Mouse (Mus musculus) telencephalon, adult 2 months (tissue): Measurements from ENCODE around the gene Emx2.

Source experiments
- DNase-seq: peaks from one replicate; pipeline ENCODE4 v3.0.0-alpha.2; 2011; ENCODE audit warnings: low read depth, low spot score

Emx2 gene

DNA sequence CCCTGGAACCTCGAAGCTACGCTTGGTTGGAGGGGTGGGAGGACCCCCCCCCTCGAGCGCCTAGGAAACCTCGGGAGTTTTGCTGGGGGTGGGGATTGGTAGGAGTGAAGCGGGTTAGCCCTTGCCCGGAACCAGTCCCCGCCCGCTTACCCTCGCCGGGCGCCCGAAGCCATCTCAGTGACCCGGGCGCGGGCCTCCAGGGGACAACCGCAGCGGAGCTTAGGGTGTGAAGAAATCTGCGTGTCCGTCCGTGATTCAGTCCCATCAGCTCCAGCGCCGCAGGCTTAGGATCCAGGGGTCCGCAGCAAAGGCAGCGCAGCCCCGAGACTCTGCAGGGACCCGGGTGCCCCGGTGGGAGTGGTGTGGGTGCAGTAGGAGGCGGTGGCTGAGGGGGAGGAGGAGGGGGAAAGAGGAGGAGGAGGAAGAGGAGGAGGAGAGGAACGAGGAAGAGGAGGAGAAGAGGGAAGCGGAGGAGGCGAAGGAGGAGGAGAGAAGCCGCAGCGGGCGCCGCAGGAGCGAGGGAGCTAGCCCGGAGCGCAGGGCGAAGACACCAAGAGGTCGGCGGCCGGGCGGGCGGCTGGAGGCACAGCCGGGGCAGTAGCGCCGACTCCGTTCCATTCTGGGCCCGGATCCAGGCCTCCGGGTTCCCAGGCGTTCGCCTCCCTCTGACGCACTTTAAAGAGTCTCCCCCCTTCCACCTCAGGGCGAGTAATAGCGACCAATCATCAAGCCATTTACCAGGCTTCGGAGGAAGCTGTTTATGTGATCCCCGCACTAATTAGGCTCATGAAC, at the start of gene Emx2:
TSS of gene Emx2 (plus strand) at position 422 of the 792 bp plus-strand sequence.
- DNase-seq, result peak; percentile 36

DNA sequence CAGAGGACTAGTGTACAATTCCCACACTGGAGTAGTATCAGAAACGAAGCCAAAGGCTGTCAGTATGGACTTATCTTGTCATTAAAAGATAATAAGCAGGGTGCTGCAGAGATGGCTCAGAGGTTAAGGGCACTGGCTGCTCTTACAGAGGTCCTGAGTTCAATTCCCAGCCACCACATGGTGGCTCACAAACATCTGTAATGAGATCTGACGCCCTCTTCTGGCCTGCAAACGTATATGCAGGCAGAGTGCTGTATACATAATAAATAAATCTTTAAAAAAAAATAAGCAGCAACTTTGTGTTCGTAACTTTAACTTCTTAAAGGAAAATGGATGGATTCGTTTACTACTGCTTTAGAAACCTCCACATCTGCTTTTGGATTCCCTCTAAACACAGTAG, 44.0 kb upstream of the Emx2 start:
- no peak for DNase-seq

DNA sequence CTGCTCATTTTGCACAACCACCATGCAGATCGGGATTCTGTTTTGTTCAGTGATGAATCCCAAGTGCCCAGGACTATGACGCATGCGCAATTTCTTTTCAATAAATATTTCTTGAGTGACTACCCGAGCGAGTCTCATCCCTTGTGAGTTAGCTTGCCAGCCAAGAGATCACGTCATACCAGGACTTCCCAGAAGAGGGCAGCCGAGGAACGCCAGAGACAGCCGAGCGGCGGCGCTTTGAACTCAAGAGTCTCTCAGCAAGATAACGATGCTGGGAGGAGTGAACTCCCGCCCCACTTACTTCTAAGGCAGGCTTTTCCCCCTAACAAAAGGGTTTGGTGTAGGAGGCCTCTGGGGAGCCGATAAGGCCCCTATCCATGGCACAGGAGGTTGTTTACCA, 40.1 kb upstream of the Emx2 start:
- DNase-seq, result peak; percentile 45

DNA sequence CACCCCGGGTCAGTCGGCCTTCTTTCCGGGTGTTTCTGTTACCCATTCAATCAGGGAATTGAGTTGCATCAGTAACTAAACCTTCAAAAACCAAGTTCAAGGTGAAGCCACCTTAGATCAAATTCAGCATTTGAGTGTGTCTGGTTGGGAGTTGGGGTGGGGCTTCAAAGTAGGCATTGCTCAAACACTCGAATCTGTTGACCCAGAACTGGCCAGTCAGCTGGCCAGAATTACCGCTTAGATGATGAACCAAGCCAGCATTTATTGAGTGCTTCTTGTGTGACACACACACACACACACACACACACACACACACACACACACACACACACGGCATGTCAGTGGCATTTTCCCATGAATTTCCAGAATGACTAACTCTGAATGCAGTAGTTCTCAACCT, 39.5 kb upstream of the Emx2 start:
- DNase-seq, result no peak

DNA sequence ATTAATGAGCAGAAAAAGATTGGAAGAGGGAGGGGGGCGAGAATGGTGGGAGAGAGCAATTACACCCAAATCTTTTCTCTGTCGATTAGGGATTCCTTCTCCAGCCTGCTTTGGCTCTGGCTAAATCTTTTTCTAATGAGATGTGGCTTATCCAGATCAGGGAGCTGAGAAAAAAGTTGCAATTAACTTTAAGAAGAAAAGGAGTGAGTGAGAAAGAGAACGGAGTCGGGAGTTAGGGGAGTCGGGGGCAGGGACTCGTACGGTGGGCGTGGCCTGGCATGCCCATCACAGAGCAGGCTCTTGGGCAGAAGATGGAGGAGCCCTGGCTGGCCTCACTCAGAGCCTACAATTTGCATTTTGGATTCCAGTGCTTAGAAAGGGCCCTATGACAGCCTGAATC, 35.8 kb upstream of the Emx2 start:
- DNase-seq, result no peak

DNA sequence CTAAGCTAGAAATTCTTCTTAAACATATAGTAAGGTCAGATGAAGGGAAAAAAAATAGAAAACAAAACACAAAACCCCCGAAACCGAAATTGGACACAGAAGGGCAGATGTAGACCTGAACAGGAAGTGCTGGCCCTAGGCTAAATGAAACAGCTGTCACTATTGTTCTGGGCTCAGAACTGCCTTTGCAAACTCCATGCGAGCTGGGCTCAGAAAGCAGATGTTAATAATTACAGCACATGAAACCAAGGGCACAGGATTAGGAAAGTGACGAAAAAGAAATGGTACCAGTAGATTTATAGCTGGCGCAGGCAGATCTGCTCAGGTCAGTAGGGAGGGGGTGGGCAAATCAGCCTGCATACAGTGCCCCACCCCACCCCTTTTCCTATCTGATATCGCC, 34.5 kb upstream of the Emx2 start:
- DNase-seq, result no peak

DNA sequence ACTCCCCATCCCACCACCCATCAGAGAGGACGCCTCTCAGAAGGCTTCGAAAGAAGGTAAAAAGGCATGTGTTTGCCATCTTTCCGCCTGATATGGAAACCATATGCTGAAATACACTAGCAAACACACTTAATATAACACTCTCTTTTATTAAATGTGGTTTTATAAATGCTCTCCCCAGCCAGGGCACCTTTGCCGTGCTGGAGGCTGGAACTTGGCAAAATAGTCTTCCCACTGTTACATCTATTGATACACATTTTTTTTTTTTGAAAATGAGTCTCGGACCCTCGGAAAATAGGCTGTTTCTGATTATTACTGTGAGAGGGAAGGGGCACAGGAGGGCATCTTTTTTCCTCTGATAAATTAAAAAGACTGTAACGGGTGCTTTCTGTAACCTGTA, 33.2 kb upstream of the Emx2 start:
- no peak for DNase-seq

DNA sequence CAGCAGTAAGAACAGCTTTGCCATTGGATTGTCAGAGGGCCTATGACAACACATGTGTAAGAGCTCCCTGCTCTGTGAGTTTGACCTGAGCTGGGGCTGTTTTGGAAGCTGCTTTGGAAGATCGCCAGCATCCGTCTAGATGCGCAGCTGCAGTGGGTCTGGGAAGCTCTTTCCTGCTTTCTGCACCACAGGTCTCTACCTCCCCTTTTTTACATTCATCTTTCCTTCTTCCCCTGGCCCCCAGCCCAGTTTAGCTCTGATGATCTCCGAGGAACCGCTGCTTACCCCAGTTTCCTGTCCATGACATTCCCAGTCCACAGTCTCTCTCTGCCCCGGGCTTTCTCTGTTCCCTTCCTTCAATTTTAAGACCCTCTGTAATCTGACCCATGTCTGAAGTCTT, 25.9 kb upstream of the Emx2 start:
- DNase-seq, result no peak

DNA sequence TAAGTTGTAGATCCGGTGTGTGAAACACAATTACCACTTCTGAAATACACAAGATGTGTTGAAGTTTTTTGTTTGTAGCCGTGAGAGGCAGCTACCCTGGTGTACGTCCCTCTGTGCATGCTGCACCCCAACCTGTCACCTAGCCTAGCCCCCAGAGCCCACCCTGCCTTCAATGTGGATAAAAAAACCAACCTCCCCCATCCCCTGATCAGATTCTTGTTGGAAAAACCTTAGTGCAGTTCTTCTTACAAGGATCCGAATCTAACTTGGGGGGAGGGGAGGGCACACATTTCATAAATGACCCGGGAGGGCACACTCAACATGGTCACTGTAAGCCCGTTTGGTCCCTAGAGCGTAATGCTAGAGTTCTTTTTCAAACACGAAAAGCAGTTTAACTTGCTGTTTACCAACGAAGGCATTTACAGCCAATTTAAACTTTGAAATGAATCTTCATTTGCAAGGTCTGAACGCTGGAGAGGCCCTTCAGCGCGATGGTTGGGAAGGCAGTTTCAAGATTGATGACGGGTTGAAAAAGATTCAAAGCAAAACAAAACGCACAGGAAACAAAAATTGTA, 7.5 kb upstream of the Emx2 start:
- DNase-seq, result no peak

DNA sequence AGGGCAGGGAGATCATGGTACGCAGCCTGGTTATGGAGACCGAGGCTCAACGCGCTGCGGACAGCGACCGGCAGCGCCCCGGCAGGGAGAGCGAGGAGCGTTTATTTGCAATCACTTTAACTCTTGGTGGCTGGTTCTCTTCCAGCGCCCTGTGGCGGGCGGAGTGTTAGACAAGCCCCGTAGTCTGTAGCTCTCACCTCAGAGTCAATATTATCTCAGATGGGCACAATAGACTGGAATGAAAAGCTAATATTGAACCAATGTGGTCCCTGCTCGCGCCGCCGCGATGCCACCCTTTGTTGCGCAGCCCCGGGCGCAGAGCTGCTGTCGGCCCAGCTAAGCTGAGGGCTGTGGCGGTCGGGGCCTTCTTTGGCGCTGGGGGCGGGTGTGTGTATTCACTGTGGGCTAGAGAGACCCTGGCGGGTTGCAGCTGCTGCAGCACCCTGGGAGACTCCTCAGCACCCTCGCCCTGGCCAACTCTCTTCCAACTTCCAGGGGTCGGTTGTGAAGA, 6.7 kb upstream of the Emx2 start:
- DNase-seq, result no peak

DNA sequence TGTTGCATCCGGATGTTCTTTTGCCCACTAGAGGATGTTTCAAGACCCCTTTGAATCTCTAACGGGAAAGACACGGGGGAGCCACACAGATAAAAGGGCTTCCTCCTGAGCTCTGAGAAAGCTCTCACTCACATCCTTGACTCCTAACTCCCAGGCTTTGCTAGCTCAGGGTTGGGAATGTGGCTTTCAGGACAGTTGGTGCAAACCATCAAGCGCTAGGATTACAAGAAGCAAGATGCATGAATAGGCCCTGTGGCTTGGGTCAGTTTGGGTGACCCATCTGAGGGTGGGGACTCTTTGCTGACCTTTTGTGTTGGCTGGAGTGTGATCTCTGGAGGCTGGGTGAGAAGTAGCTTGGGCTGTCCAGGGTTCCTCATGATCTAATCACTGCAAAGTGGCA, 5.9 kb upstream of the Emx2 start:
- no peak for DNase-seq

DNA sequence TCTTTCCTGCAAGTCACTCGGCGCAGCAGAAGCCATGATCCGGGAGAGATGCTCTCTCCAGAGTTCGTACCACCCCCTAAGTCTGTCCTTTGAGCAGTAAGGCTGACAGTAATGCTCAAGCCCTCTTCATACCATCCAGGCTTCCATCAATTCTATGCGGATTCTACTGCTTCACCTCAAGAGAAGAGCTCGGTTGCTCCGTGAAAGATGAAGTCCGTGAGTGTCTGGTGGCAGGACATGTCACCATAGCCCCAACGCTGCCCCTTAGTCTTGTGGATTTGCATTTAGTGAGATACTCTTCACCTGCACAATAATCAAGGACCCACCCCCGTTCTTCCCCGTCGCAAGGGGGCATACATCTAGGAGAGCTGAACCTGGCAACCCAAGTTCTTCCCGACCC, 4.6 kb upstream of the Emx2 start:
- no peak for DNase-seq

DNA sequence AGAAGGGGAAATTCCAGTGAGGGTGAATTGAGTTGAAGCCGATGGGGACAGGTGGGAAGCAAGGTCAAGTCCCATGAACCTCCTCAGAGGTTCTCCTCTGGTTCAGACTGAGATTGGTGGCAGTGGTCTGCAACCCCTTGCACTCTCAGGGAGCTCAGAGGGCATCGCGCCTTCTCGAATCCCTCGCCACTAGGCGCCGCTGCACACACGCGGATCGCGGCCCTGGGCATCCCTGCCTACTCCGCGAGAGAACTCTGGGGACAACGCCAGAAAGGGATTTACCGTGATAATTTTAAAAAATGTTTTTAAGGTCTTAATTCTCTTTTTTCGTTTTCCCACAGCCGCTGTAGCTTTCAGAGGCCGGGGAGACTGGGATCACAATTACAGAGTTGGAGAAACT, 4.0 kb upstream of the Emx2 start:
- DNase-seq, result peak; percentile 19

DNA sequence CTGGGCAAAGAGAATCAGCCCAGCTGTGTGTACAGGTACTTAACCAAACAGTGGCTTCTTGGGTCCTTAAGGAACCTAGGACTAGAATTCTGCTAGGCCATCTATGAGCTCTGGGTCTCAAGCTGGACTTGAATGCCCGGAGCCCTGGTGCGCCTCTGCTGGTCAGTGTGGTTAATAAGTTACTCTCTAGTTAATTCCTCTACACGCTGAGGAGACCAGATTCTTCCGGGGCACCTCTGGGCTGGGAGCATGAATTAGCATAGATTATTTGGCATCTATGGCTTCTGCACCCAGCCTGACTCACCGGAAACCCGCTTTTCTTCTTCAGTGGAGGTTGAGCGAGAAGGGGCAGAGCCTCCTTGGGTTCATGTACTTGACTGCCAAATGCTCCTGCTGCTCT, 2.5 kb upstream of the Emx2 start:
- DNase-seq, result no peak

DNA sequence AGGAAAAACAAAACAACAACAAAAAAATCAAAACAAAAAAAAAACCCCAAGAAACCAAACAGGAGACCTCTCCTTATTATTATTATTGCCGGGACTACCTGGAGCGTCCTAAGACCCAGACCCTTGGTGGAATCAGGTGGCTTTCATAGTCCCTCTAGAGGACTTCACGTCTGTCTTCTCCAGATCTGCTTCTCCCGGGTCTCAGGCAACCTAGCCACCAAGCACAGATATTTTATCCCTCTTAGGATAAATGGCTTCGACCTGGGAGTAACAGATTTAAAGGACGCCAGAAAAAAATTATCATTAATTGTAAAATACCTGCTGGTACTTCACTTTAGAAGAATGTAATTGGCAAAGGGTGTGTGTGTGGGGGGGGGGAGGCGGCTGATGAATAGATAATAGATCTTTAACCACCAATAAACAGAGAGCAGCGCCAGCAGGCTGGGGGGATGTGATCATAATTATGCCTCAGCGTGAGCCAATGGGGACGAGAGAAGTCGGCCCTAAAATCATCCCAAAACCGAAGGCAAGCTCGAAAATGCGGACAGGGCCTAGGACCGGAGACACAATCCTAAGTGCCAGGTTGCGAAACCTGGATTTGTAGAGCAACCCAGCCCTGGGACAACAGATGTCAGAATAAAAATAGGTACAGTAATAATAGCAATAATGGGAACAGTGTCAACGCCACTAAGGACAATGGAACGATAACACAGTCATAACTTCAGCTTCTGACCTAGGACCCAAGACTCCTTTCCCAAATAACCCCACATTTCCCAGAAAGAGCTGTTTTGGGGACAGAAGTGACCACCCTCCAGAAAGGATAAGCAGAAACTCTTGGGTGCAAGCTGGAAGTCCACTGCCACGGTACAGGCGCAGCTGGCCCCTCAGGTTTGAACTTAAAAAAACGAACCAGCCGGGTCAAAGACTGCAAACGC, 894 bp upstream of the Emx2 start:
- peak; percentile 47 for DNase-seq

DNA sequence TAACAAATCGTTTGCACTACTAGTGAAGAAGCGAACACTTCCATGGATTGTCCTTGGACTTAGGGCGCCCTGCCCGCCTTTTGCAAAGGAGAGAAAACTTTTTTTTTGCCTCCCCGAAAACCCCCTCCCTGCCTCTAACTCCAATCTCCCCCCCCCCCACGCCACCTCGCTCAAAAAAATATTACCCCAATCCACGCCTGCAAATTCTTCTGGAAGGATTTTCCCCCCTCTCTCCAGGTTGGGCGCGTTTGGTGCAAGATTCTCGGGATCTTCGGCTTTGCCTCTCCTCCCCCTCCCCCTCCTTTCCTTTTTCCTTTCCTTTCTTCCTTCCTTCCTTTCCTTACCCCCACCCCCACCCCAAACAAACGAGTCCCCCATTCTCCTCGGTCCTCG, 567 bp downstream of the Emx2 start:
- no peak for DNase-seq

DNA sequence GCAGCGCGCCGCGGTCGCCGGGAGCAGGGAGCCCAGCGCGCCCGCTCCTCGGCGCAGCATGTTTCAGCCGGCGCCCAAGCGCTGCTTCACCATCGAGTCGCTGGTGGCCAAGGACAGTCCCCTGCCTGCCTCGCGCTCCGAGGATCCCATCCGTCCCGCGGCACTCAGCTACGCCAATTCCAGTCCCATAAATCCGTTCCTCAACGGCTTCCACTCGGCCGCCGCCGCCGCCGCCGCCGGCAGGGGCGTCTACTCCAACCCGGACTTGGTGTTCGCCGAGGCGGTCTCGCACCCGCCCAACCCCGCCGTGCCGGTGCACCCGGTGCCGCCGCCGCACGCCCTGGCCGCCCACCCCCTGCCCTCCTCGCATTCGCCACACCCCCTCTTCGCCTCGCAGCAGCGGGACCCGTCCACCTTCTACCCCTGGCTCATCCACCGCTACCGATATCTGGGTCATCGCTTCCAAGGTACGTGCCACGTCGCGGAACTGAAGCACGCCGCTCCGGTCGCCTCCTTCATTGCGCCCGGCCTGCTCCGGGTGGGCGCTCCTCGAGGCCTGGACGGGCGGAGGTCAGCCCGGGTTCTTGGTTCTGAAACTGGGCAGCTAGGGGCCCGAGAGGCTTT, 1.1 kb downstream of the Emx2 start:
- no peak for DNase-seq

DNA sequence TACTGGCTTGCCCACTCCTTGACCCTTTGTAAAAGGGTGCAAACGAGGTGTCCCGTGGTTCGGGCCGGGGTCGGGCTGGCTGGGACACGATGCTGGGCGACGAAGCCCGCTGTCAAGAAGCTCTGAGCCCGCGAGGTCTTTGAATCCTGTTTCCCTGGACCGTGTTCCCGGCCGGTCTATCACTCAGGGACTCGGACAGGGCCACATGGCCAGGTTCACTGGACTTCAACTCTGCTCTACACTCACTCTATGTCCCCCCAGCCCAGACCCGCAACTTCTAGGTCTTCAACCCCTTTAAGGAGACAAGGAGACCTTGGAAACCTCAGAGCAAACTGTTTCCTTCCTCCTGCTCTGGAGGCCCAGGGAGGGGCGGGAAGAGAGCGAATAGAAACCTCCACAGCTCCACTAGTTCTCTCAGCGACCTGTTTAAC, 1.7 kb downstream of the Emx2 start:
- DNase-seq, result no peak

DNA sequence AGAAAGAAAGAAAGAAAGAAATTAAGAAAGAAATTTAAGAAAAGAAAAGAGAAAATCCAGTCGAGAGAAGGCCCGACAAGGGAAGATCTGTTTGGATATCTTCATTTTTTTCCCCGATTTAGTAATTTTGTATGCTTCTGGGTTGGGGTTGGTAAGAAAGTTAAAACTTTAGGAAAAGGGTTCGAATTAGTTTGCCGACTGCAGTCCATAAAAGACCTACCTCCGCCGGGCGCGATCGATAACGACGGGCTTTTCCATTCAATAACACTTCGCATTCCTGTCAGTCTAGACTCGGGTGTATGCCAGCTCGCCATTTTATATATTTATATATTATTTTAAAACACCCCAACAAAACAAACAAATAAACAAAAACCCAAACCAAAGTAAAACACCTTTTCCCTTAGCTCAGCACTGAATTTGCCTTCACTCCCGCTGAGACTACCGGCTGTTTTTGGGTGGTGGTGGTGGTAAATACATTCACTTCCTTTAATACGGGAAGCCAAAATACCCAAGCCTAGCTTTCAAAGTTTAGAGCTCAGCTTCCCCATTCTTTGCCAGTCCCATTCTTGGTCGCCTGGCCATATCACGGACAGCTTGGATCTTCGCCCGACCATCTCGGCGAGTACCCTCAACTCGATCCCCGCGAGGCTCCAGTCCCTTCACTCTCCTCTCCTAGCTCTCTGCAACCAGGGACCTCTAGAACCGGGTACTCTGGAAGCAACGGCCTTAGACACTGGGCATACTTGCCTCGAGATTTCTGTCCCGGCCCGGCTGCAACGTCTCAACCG, 2.4 kb downstream of the Emx2 start:
- no peak for DNase-seq

DNA sequence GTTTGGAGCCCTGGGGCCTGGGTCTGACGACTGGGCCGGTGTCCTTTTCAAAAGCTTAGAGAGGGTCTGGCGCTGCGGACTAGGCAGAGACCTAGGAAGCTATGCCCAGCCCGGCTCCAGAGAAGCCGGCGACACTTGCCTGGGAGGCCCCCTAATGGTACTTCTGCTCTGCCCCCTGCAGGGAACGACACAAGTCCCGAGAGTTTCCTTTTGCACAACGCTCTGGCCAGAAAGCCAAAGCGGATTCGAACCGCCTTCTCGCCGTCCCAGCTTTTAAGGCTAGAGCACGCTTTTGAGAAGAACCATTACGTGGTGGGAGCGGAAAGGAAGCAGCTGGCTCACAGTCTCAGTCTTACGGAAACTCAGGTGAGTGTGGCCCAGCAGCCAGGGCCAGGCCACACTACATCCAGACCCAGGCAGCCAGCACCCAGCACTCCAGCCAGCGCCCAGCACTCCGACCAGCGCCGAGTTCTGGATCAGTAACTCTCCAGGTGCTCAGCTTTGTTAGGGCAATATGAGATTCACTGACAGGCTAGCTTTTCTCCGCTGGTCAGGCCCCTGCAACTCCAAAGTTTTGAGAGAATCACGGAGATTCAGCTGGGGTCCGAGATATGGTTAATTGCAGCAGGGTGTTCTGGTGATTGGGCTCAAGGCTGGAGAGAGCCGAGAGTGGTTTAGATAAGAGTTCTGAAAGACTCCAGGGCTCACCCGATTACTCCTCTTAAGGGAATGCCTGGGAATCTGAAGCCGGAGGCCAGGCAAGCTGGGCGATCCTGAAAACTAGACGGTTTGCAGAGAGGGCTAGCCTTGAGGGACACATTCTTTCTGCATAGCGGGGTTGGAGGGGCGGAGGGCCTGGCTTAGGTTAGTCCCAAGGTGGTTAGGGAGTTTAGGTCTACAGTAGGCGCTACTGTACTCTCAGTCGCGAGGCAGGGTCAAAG, 3.6 kb downstream of the Emx2 start:
- no peak for DNase-seq
